Mouse (Mus musculus) limb, embryonic 10.5 days (tissue): Measurements from ENCODE around the gene Idh2. TPM values are rescaled to one million over a fixed set of nuclear protein-coding genes. Genes with fewer than 3 reads are reported as not detected.
"Not testable (repeated sequence)": the region's sequence is repeated elsewhere in the genome, so short reads cannot be mapped to it uniquely, and the experiment has no call there.

ENCODE experiments used
- DNase-seq: peaks from one replicate; pipeline ENCODE4 v3.0.0-alpha.2; 2017; ENCODE audit warnings: low spot score
- H3K27ac ChIP-seq: fragments of 300-500 bp; sonication (generic); 2 replicates; pipeline ENCODE4 v1.5.1; 2016; ENCODE audit warnings: mild to moderate bottlenecking
- H3K27me3 ChIP-seq: fragments of 300-500 bp; sonication (generic); 2 replicates; pipeline ENCODE4 v1.6.1; 2016; ENCODE audit warnings: low read depth, mild to moderate bottlenecking; ENCODE audit not compliant: poor library complexity, severe bottlenecking
- H3K36me3 ChIP-seq: fragments of 300-500 bp; sonication (generic); 2 replicates; pipeline ENCODE4 v1.6.1; 2016; ENCODE audit warnings: mild to moderate bottlenecking, moderate library complexity
- H3K4me1 ChIP-seq: fragments of 300-500 bp; sonication (generic); 2 replicates; pipeline ENCODE4 v1.6.1; 2016
- H3K4me3 ChIP-seq: fragments of 300-500 bp; sonication (generic); 2 replicates; pipeline ENCODE4 v1.5.1; 2016; ENCODE audit warnings: mild to moderate bottlenecking, moderate library complexity
- H3K9me3 ChIP-seq: fragments of 300-500 bp; sonication (generic); replicated peaks from 2 replicates; pipeline ENCODE4 v1.6.1; 2016; ENCODE audit warnings: mild to moderate bottlenecking
- WGBS: fragments of 180-500 bp; shearing (Covaris S2); methylation state at CpG from one replicate; pipeline ENCODE4 v1.1.7; 2016; 5-methylcytosine and 5-hydroxymethylcytosine counted together
- polyA plus RNA-seq: library from polyadenylated mRNA; unstranded; fragments of >200 nt; fragmentation: Nextera tagmentation; extraction: Ambion mirVana; gene quantifications from 2 replicates; pipeline ENCODE4 v1.2.1, GENCODE M21; 2016

Idh2 gene
- polyA plus RNA-seq, 1 experiment from 2014 or later = 582 TPM

DNA sequence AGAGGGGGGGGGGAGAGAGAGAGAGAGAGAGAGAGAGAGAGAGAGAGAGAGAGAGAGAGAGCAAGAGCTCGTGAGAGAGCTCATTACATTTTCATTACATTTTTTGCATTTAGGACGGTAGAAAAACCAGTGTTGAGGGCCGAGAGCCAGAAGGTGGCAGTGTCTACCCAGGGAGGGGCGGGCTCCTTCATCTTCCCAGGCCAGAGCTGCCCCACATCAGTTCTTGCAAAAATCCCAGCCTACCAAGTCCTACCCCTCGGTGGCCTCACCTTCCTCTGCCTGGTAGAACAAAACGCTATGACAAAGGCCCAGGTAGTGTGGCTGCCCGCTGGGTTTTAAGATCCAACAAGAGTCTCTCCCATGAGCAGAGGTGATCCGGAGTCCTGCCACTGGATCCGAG lies 25.6 kb upstream of the Idh2 start:
- 18% methylated on average over 9 of the region's 9 CpGs for WGBS
- H3K36me3 ChIP-seq = no peaks in the 10 kb centered on the region
- H3K9me3 ChIP-seq = 0 out of 2 replicates have a peak, but pooled peaks cover 3% of the 10 kb centered on the region
- H3K4me3 ChIP-seq = no peak overlapping the region
- H3K4me1 ChIP-seq = peaks cover 10% of the 10 kb centered on the region
- peak; percentile 84 for DNase-seq
- H3K27me3 ChIP-seq = no peaks in the 10 kb centered on the region
- peak overlapping the region; percentile 63; the same call in 1 of the 2 replicates for H3K27ac ChIP-seq

DNA sequence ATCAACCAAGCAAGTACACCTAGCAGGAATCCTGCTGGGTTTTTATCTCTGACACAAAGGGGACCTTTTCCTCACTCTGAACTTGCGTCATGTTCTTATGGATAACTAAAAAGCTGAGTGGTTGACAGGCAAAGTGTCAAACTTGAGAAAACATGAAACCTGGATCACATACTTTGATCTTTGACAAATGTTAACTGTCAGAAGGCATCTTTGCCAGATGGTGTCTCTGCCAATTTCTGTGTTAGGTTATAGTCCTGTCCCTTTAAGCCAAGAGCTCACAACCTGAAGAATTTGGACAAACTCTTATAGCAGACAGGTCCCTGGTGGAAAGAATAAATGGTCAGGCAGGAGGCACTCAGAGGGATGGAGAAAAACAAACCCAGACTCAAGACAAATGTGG lies 23.2 kb upstream of the Idh2 start:
- Histone ChIP-seq H3K27ac (no peak overlapping the region), H3K4me1 (peaks cover 12% of the 10 kb centered on the region), H3K36me3 (no peaks in the 10 kb centered on the region), H3K9me3 (0 out of 2 replicates have a peak, but pooled peaks cover 3% of the 10 kb centered on the region), H3K27me3 (no peaks in the 10 kb centered on the region), H3K4me3 (no peak overlapping the region)
- WGBS = 86% methylated on average over 1 of the region's 1 CpGs
- no peak for DNase-seq

DNA sequence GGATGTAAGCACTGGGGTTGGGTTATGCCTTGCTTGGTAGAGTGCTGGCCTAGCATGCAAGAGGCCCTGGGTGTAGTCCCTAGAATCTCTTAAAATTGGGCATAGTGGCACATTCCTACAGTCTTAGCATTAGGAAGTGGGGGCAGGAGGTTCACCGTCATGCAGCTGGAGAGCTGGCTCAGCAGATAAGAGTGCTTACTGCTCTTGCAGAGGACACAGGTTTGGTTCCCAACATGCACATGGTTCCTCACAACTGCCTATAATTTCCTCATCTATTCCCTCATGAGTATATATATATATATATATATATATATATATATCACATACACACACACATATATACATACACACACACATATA lies 20.0 kb upstream of the Idh2 start:
- 83% methylated on average over 1 of the region's 1 CpGs for WGBS
- H3K4me1 ChIP-seq = 0 out of 2 replicates have a peak, but pooled peaks cover 5% of the 10 kb centered on the region

DNA sequence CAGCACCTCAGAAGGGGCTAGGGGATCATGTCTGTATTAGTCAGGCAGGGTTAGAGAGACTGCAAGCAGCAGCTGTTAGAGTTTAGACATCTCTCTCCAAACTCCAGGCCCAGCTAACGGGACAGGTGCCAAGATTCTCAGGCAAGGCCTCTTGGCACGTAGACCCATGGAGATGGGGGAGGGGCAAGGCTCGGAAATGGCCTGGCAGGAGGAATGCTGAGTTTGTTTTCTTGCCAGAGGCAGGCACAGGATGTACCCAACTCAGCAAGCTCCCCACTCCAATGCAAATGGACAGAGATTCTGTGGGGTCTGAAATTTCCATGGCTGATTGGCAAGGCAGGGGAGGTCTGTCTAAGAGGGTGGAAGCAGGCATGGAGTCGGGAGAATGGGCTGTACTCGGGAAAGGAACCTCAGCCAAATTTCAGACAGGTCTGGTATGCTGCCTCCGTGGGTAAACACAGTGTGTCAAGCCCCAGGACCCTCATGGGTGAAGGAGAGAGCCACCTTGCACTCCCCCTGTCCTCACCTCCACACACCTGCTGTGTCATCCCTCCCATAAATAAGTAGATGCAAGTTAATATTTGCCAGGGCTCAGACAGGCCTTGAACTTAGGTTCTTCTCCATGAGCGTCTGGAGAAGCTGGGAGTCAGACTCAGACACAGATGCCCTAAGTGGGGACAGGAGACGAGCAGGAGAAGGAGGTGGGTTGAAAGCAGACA lies 19.4 kb upstream of the Idh2 start:
- WGBS = 58% methylated on average over 8 of the region's 8 CpGs

More for the DNA sequence above, 20.0 kb upstream of the Idh2 start:
- Histone ChIP-seq H3K27ac (no peak overlapping the region), H3K9me3 (0 out of 2 replicates have a peak, but pooled peaks cover 3% of the 10 kb centered on the region), H3K36me3 (no peaks in the 10 kb centered on the region), H3K27me3 (no peaks in the 10 kb centered on the region), H3K4me3 (no peak overlapping the region)
- no peak for DNase-seq

DNA sequence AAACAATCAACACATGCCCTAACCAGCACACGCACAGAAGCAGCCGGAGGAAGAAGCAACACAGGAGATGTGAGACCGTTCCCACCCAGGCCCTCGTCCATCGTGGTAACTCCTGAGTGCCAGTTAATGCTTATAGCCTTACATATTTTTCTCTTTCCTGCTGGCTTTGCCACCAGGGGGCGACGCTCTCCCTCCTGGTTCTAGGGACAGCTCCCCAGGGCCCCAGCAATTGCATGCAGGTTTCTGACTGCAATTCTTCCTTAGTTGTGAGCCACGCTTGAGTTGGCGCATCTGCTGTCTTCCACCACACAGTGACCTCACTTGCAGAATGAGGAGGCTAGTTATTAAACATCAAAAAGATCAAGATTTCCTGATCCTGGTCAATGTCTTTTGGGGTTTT lies 17.3 kb upstream of the Idh2 start:
- no peak overlapping the region for H3K27ac ChIP-seq
- H3K9me3 ChIP-seq = 0 out of 2 replicates have a peak, but pooled peaks cover 3% of the 10 kb centered on the region
- WGBS = 59% methylated on average over 9 of the region's 9 CpGs
- no peaks in the 10 kb centered on the region for H3K27me3 ChIP-seq
- H3K36me3 ChIP-seq = no peaks in the 10 kb centered on the region
- H3K4me3 ChIP-seq = no peak overlapping the region
- peak; percentile 64 for DNase-seq
- H3K4me1 ChIP-seq = 0 out of 2 replicates have a peak, but pooled peaks cover 5% of the 10 kb centered on the region

More for the DNA sequence above, 19.4 kb upstream of the Idh2 start:
- Histone ChIP-seq H3K27ac (no peak overlapping the region), H3K4me1 (0 out of 2 replicates have a peak, but pooled peaks cover 5% of the 10 kb centered on the region), H3K9me3 (0 out of 2 replicates have a peak, but pooled peaks cover 3% of the 10 kb centered on the region), H3K36me3 (no peaks in the 10 kb centered on the region), H3K4me3 (no peak overlapping the region), H3K27me3 (no peaks in the 10 kb centered on the region)
- DNase-seq = no peak

DNA sequence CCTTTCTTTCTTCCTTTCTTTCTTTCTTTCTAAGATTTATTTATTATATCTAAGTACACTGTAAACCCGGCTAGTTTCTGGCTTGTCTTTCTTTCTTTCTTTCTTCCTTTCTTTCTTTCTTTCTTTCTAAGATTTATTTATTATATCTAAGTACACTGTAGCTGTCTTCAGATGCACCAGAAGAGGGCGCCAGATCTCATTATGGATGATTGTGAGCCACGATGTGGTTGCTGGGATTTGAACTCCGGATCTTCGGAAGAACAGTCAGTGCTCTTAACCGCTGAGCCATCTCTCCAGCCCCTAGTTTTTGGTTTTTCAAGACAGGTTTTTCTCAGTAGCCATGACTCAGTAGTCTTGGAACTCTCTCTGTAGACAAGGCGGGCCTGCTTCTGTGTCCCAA lies 16.1 kb upstream of the Idh2 start:
- not testable (repeated sequence) for H3K27me3 ChIP-seq, H3K27ac ChIP-seq, H3K4me1 ChIP-seq, H3K9me3 ChIP-seq, H3K36me3 ChIP-seq, H3K4me3 ChIP-seq, DNase-seq
- WGBS = 76% methylated on average over 7 of the region's 7 CpGs

DNA sequence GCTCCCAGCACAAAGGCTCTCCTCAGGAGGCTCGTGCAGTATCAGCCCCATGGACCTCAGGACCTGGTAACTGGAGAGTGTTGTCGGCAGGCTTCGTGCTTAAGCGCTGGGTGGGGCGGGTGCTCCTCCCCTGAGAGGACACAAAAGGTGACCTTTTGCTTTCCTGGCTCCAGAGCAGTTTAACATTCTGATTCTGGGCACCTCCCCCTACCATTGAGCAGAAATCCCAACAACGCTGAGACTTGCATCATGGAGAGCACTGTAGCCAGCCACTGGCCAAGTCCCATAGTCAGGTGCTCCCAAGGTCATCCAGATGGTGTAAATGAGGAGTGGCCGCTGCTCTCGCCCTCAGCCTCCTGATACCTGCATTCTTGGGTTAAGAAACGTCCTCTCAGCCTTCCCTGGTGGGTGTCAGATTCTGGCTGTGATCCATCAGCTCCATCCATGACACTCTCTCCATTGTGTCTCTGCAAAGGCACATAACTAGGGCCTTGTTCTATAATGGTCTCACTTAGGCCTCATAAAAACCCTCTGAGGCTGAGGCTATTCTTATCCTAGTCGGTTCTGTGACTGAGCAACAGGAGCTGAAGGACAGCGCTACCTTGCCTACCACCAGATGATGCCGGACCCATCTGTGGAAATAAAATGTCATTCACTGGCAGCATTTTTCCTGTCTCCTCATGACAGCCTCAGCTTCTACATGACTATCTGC lies 15.3 kb upstream of the Idh2 start:
- Histone ChIP-seq H3K9me3 (no peaks in the 10 kb centered on the region), H3K36me3 (no peaks in the 10 kb centered on the region), H3K4me1 (0 out of 2 replicates have a peak, but pooled peaks cover 5% of the 10 kb centered on the region), H3K27ac (no peak overlapping the region), H3K27me3 (no peaks in the 10 kb centered on the region), H3K4me3 (no peak overlapping the region)
- no peak for DNase-seq
- 41% methylated on average over 12 of the region's 12 CpGs for WGBS

DNA sequence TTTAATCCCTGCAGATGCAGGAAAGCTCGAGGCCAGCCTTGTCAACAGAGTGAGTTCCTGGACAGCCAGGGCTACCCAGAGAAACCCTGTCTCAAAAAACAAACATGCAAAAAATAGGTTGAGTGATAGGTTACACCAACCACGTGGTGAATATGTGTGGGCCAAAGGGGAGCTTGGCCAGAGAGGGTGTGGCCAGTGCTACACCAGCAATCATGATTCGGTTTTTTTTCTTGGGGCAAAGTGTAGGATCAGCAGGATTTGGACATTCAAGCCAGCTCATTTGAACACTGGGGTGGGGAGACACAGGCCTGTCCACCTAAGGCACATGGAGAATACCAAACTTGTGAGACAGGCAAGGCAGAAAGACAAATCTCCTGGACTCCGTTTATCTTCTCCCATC lies 14.1 kb upstream of the Idh2 start:
- no peaks in the 10 kb centered on the region for H3K36me3 ChIP-seq
- H3K4me1 ChIP-seq = 0 out of 2 replicates have a peak, but pooled peaks cover under 1% of the 10 kb centered on the region
- DNase-seq = no peak
- H3K9me3 ChIP-seq = no peaks in the 10 kb centered on the region
- no peak overlapping the region for H3K27ac ChIP-seq
- H3K27me3 ChIP-seq = no peaks in the 10 kb centered on the region
- H3K4me3 ChIP-seq = no peak overlapping the region
- WGBS = 71% methylated on average over 4 of the region's 4 CpGs

DNA sequence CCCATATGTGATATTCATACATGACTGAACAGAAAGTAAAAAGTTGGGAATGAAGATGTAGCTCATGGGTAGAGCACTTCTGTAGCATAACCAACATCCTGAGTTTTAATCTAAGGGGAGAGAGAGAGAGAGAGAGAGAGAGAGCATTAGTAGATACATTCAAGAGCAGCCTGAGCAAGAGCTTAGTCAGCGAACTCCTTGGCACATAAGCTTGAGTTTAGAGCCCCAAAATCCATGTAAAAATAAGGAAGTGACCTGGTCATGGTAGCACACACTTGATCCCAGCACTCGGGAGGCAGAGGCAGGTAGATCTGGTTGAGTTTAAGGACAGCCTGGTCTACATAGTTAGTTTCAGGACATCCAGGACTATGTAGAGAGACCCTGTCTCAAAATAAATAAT lies 8.5 kb upstream of the Idh2 start:
- no peaks in the 10 kb centered on the region for H3K36me3 ChIP-seq
- H3K9me3 ChIP-seq = no peaks in the 10 kb centered on the region
- H3K27ac ChIP-seq = no peak overlapping the region
- WGBS = 89% methylated on average over 2 of the region's 2 CpGs
- no peaks in the 10 kb centered on the region for H3K27me3 ChIP-seq
- peaks cover 6% of the 10 kb centered on the region for H3K4me1 ChIP-seq
- DNase-seq = no peak
- H3K4me3 ChIP-seq = no peak overlapping the region

DNA sequence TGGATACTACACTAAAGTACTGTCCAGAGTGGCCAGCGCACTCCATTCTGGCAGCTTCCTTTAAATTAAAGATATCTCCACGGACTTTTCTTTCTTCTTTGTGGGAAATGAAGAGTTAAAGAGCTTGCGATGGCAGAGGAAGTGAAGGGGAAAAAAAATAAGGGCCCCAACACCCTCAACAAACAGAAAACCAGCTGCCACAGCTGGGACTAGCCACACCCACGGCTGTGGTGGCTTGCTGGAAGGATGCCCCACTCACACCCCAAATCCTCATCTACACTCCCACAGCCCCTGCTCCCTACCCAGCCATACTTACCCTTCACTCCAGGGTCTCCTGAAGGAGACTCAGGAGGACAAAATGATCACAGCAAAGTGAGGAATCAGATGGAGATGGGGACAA lies 7.9 kb upstream of the Idh2 start:
- Histone ChIP-seq H3K4me3 (no peak overlapping the region), H3K36me3 (no peaks in the 10 kb centered on the region), H3K4me1 (peaks cover 6% of the 10 kb centered on the region), H3K27ac (no peak overlapping the region), H3K27me3 (no peaks in the 10 kb centered on the region), H3K9me3 (no peaks in the 10 kb centered on the region)
- 74% methylated on average over 4 of the region's 4 CpGs for WGBS
- no peak for DNase-seq

DNA sequence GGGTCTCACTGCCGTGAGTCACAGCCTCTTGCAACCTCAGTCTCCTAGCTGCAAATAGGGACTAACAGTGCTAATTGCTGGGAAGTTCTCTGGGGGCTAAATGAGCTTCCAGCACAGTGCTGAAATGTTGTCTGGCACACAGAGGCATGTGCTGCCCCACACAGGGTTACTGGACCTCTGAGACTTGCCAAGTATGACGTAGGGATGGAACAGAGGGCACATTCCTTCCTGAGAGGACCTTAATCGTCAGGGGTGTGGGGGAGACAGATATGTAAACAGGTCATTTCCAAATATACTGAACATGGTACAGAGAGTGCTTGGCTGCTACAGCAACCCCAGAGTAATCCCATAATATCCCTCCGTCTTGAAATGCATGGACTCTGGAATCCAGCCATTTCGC lies 5.9 kb upstream of the Idh2 start:
- no peak overlapping the region for H3K4me3 ChIP-seq
- H3K36me3 ChIP-seq = no peaks in the 10 kb centered on the region
- no peaks in the 10 kb centered on the region for H3K27me3 ChIP-seq
- no peaks in the 10 kb centered on the region for H3K9me3 ChIP-seq
- DNase-seq = no peak
- peaks cover 11% of the 10 kb centered on the region for H3K4me1 ChIP-seq
- H3K27ac ChIP-seq = no peak overlapping the region
- 84% methylated on average over 5 of the region's 5 CpGs for WGBS

DNA sequence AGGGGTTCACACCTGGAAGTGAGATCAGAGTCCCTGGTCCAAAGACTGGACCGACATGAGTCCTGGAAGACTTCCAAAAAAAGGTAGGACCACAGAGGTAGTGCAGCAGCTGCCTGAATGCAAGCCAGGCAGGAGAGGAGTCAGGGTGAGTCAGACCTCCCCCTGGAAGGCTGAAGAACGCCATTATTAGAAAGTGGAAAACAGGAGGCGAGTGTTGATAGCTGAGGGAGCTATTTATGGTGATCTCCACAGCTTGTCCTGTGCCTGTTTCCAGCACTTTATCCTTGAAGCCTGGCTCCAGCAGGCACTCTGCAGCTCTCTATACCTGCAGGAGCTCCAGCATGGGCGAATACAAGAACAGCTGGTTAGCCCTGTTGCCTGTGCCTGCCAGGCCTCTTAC lies 4.0 kb upstream of the Idh2 start:
- Histone ChIP-seq H3K9me3 (no peaks in the 10 kb centered on the region), H3K27ac (no peak overlapping the region), H3K4me1 (peaks cover 26% of the 10 kb centered on the region), H3K4me3 (no peak overlapping the region), H3K36me3 (no peaks in the 10 kb centered on the region), H3K27me3 (no peaks in the 10 kb centered on the region)
- 70% methylated on average over 4 of the region's 4 CpGs for WGBS
- no peak for DNase-seq

DNA sequence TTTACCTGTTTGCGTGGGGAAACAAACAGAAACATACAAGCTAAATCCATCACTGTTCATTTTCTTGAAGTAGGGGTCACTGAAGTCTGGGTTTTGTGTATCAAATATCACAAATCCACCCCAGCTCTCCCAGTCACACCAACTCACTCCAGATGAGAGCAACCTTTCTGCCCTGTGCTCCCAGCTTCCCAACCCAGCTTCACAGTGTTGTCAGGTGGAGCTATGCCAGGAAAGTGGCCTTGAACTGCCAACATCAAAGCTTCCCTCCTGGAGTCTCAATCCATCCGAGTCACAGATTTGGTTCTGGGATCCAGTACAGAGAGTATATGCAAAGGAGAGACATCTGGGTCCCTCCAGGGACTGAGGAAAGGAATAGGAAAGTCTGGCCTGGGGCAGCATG lies 966 bp upstream of the Idh2 start:
- WGBS = 75% methylated on average over 2 of the region's 2 CpGs
- Histone ChIP-seq H3K4me3 (peak overlapping the region; percentile 91; the same call in 1 of the 2 replicates), H3K27me3 (no peaks in the 10 kb centered on the region), H3K27ac (peak overlapping the region; percentile 98), H3K4me1 (peaks cover 48% of the 10 kb centered on the region), H3K36me3 (peaks cover 22% of the 10 kb centered on the region), H3K9me3 (no peaks in the 10 kb centered on the region)
- DNase-seq = no peak
